Mouse (Mus musculus) left cerebral cortex, postnatal 10 days (tissue): ENCODE measurements around the gene Aig1. TPM values are rescaled to one million over a fixed set of nuclear protein-coding genes. Genes with fewer than 3 reads are reported as not detected.

Experiments used
- DNase-seq, 2 experiments: peaks; one replicate each; pipeline ENCODE4 v3.0.0; 2021 to 2022; ENCODE audit warnings: low spot score in 2 of 2, mixed read lengths in 1 of 2; ENCODE audit errors: extremely low spot score in 1 of 2
- intact Hi-C: fragments of 180-260 bp; cut with DNase I; formaldehyde crosslinking; loops from one replicate; pipeline ENCODE4 v1.15.1; 2025
- total RNA-seq, 2 experiments: library from RNA; stranded (reverse); gene quantifications; 2 replicates each; pipeline ENCODE4 v1.2.3; 2021

Aig1 gene
- total RNA-seq, 2 experiments from 2014 or later, result 71.2 to 76.6 TPM

- intact Hi-C loops, result no loop called here
- DNase-seq, result no peak
Observed at GRCm38 (mm10) chr10:13792788-13793187, 76.0 kb downstream of the Aig1 start.

- intact Hi-C loops, result no loop called here
- DNase-seq, result no peak
Observed at GRCm38 (mm10) chr10:13789604-13790003, 79.2 kb downstream of the Aig1 start.

GRCm38 (mm10) chr10:13788057-13788456, 80.7 kb downstream of the Aig1 start:
- intact Hi-C loops, result no loop called here
- no peak for DNase-seq

- intact Hi-C loops, result no loop called here
- no peak for DNase-seq
Observed at GRCm38 (mm10) chr10:13782774-13783173, 86.0 kb downstream of the Aig1 start.

GRCm38 (mm10) chr10:13782235-13782757, 86.5 kb downstream of the Aig1 start:
- intact Hi-C loops, result no loop called here
- DNase-seq, result no peak

GRCm38 (mm10) chr10:13776014-13776413, 92.8 kb downstream of the Aig1 start:
- DNase-seq, result no peak
- intact Hi-C loops, result no loop called here

- DNase-seq, result no peak
- intact Hi-C loops, result no loop called here
Observed at GRCm38 (mm10) chr10:13775411-13775810, 93.4 kb downstream of the Aig1 start.

GRCm38 (mm10) chr10:13774910-13775309, 93.9 kb downstream of the Aig1 start:
- intact Hi-C loops, result no loop called here
- no peak for DNase-seq

GRCm38 (mm10) chr10:13770720-13771119, 98.1 kb downstream of the Aig1 start:
- no peak for DNase-seq

GRCm38 (mm10) chr10:13769789-13770188, 99.0 kb downstream of the Aig1 start:
- DNase-seq, result no peak
- intact Hi-C loops, result no loop called here

More at GRCm38 (mm10) chr10:13770720-13771119, 98.1 kb downstream of the Aig1 start:
- intact Hi-C loops, result no loop called here

GRCm38 (mm10) chr10:13768866-13769265, 99.9 kb downstream of the Aig1 start:
- DNase-seq, result no peak
- intact Hi-C loops, result no loop called here

- intact Hi-C loops, result no loop called here
Observed at GRCm38 (mm10) chr10:13767076-13767475, 101.7 kb downstream of the Aig1 start.

GRCm38 (mm10) chr10:13763151-13763550, 105.6 kb downstream of the Aig1 start:
- DNase-seq, result no peak
- intact Hi-C loops, result no loop called here

More at GRCm38 (mm10) chr10:13767076-13767475, 101.7 kb downstream of the Aig1 start:
- DNase-seq, result no peak

GRCm38 (mm10) chr10:13754712-13755111, 114.1 kb downstream of the Aig1 start:
- DNase-seq, result no peak
- intact Hi-C loops, result no loop called here

GRCm38 (mm10) chr10:13753777-13754176, 115.0 kb downstream of the Aig1 start:
- no peak for DNase-seq
- intact Hi-C loops, result no loop called here

- DNase-seq, result peak in 1 of 2 experiments; percentile 31
- intact Hi-C loops, result no loop called here
Observed at GRCm38 (mm10) chr10:13739494-13740140, 129.2 kb downstream of the Aig1 start.

- intact Hi-C loops, result no loop called here
- DNase-seq, result no peak
Observed at GRCm38 (mm10) chr10:13730039-13730748, 138.6 kb downstream of the Aig1 start.

- peak; percentile 25 to 28 for DNase-seq
- intact Hi-C loops, result no loop called here
Observed at GRCm38 (mm10) chr10:13727676-13728075, 141.1 kb downstream of the Aig1 start.

GRCm38 (mm10) chr10:13726206-13726605, 142.6 kb downstream of the Aig1 start:
- intact Hi-C loops, result no loop called here
- no peak for DNase-seq

- no peak for DNase-seq
- intact Hi-C loops, result no loop called here
Observed at GRCm38 (mm10) chr10:13725276-13725675, 143.5 kb downstream of the Aig1 start.
